Mouse (Mus musculus): ENCODE data around the gene Pfdn2.
A peak's percentile ranks its signal among the peaks of the same experiment; 100 is the strongest.
"Not testable (repeated sequence)": the region's sequence is repeated elsewhere in the genome, so short reads cannot be mapped to it uniquely, and the experiment has no call there.

Gene Pfdn2

DNA sequence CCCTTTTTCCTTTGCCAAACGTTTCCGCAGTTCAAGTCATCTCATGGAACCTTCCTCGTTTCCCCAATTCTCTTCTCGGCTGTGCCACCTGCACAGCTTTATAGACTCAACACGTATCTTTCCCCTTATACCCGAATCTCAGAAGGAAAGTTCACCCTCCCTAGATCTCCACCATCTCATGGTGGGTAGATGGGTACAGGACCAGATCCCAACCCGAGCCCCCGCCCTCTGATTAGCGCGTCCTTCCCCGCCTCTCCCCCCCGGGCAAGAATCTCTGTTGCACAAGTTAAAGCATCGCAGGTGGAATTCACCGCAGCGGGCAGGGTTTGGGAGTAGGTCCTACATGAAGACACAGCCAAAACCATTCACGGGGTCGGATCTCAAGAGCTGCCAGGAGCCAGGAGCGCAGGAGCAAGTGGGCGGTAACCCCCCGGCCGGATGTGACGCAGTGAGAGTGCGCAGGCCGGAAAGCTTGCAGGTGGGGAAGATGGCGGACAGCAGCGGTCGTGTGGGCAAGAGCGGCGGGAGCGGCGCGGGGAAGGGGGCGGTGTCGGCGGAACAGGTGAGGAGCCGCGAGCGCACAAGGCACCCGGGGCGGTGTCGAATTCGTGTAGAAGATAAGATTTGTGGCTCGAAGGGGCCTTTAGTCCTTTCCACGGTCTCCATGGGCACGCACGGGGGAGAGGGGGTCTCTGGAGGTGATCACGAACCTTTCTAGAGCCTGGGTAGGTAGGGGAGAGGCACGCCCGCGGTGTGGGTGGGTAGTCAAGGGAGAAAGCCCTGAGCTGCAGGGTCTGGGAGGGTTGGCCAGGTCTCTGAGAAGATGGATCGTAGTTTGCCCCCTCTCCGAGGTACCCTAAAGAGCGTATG is at the start of gene Pfdn2, which contains the start of gene Nit1:
Pfdn2 (plus strand) TSS at position 446 of the 870 bp plus-strand sequence.
Nit1 (minus strand) TSS at position 422 of the 870 bp plus-strand sequence.
- DNase-seq (ENCODE audit: low spot score) = peak; percentile 93

DNA sequence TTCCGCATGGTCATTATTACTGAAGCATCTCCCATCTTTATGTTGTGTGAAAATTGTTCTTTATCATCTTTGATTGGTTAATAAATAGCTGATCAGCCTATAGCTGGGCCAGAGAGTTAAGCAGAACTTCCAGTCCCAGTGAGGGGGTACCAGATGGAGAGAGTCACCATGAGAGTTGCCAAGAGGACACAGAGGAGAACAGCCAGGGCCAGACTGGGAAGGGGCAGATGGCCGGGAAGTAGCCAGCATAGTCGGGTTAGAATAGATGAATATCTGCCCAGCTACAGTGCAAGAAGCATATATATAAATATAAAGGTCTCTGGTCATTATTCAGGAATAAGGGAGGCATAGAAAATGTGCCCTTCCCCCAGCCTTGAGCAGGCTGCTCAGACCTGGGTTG is 47.2 kb upstream of the Pfdn2 start:
- no peak for DNase-seq (ENCODE audit: low spot score)

GRCm38 (mm10) chr1:171306157-171306556 is 39.3 kb upstream of the Pfdn2 start:
- DNase-seq (ENCODE audit: low spot score) = not testable (repeated sequence)

GRCm38 (mm10) chr1:171309321-171309720 is 36.1 kb upstream of the Pfdn2 start:
- no peak for DNase-seq (ENCODE audit: low spot score)

GRCm38 (mm10) chr1:171319748-171320147 is 25.7 kb upstream of the Pfdn2 start:
- no peak for DNase-seq (ENCODE audit: low spot score)

DNA sequence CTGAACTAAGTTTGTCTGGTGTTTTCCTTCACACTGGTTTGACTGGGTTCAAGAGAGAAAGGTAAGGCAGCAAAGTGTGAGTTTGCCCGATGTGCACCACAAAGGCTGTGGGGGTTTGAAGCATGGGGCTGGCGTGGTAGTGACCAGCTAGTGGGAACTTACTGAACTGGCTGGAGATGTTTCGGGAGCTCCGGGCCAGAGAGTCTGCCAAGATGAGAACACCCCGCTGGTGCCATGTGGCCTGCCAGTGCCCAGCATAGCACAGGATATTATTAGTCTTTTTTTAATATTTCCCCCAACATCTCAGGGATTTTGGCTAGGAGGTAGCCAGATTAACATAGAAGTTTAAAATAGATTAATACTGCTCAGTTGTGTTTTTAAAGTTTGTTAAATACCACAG is 25.3 kb upstream of the Pfdn2 start:
- DNase-seq (ENCODE audit: low spot score) = no peak

GRCm38 (mm10) chr1:171321415-171321814 is 24.1 kb upstream of the Pfdn2 start:
- DNase-seq (ENCODE audit: low spot score) = no peak

GRCm38 (mm10) chr1:171322012-171322411 is 23.5 kb upstream of the Pfdn2 start:
- DNase-seq (ENCODE audit: low spot score) = no peak

DNA sequence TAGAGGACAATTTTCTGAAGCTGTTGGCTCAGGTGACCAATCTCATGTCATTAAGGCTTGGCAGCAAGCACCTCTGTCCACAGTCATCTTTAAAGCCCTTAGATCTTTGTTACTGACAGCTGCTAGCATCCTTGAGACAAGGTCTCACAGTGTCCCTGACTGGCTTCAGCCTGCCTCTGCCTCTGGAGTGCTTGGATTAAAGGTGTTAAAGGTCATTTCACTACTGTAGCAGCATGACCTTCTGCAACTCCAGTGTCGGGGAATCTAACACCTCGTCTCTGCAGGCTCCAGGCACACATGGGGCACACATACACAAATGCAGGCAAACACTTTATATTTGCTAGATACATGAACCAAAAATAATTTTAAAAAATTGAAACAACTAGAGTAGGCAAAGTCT is 19.9 kb upstream of the Pfdn2 start:
- DNase-seq (ENCODE audit: low spot score) = no peak

DNA sequence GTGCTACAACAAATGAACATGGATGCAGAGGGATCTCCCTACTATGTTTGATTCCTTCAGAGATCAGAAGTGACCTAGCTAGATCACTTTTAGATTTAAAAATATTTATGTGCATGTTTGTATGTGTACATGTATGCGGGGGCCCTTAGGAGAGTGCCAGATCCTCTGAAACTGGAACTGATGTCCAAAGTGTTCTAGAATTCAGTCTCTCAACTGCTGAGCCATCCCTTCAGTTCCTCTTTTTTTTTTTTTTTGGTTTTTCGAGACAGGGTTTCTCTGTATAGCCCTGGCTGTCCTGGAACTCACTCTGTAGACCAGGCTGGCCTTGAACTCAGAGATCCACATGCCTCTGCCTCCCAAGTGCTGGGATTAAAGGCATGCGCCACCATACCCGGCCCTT is 18.9 kb upstream of the Pfdn2 start:
- not testable (repeated sequence) for DNase-seq (ENCODE audit: low spot score)

DNA sequence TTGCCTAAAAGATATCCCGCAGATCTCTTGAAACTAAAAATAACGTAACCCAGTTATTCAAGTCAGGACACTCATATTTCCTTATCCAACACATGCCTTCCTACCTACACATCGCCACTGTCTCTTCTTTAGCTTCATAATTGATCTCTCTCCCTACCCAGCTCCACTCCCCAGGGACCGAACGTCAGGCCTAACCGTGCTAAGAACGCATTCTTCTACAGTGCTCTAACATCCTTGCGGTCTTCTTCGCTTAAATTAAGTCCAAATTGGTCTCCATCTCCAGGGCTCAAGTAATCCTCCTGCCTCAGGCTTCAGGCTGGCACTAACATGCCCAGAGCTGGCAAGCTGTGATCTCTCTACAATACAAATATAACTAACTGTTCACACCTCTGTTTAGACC is 17.2 kb upstream of the Pfdn2 start:
- DNase-seq (ENCODE audit: low spot score) = no peak

- peak; percentile 84 for DNase-seq (ENCODE audit: low spot score)
These were observed 16.5 kb upstream of the Pfdn2 start, which contains the start of gene Dedd for GRCm38 (mm10) chr1:171328839-171329432. Gene Dedd, plus strand, starts transcription at chr1:171329145.

DNA sequence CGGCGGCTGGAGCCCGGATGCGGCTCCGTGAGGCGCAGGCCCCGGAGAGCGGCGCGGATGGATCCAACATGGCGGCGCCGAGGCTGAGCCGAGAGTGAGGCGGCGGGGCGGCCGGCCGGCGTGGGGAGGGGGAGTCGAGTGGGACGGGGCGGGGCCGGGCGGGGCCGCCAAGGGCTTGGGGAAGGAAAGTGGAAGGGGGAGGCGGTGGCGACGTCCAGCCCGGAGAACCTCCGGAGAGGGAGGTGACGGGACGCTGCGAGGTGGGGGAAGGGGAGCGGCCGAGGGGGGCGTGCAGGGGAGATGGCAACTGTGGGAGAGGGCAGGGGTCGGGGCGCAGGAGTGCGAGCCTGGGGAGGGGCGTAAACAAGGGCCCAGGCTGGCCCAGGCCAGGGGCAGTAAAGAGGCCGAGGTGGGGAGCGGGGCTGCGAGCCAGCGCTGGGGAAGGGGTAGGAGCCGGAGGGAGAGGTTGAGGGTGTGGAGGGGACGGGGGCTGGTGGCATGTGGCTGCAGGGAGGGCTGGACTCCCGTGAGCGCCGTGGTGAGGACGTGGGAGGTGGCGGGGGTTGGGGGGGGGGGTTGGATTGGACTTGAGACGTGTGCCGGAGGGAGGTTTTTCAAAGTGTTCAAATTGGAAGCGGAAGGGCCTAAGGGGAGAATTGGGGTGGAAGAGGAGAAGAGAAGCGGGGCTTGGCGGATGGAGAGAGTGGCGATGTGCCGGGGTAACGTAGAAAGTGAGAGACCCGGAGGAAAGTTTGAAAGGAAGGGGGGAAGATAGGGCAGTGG is 15.8 kb upstream of the Pfdn2 start:
- peak; percentile 86 for DNase-seq (ENCODE audit: low spot score)

GRCm38 (mm10) chr1:171330216-171330560 is 15.3 kb upstream of the Pfdn2 start:
- no peak for DNase-seq (ENCODE audit: low spot score)

DNA sequence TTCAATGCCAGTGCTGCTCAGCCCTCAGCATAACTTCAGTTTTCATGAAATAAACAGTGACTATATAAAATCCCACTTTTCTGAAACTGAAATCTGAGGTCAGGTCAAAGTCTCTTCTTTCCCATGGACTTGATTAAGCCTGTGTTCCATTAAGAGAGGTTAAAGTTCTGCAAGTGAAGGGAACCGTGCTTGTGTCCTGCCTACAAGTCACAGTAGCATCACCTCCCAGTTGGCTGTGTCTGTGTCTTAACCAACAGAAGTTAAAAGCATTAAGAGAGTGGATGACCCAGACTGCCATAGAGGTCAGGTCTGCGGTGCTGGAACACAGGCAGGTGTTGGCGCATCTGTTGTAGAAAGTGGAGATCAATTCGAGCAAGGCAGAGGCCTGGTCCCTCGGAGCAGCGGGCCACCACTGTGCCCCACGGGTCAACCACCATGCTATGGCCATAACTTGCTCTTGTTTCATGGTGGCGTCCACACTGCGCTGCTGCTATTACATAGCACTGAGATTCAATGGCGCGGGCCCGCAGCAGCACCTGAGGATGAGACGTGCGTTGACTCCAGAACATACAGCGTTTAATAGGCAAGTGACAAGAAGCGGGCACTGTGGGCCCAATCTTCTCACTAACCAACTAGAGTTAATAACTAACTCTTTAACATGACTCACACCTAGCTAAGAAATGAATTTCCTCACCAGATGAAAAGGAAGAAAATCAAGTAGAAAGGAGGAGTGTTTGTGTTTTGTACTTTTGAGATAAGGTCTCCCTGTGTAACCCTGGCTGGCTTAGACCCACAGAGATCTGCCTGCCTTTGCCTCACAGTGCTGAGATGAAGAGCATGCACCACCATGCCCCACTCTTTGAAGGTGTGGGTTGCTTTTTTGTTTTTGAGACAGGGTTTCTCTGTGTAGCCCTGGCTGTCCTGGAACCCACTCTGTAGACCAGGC is 2.9 kb upstream of the Pfdn2 start:
- DNase-seq (ENCODE audit: low spot score) = no peak

GRCm38 (mm10) chr1:171343922-171344677 is 1.4 kb upstream of the Pfdn2 start:
- peak; percentile 70 for DNase-seq (ENCODE audit: low spot score)

GRCm38 (mm10) chr1:171344715-171345114 is 755 bp upstream of the Pfdn2 start:
- DNase-seq (ENCODE audit: low spot score) = no peak

DNA sequence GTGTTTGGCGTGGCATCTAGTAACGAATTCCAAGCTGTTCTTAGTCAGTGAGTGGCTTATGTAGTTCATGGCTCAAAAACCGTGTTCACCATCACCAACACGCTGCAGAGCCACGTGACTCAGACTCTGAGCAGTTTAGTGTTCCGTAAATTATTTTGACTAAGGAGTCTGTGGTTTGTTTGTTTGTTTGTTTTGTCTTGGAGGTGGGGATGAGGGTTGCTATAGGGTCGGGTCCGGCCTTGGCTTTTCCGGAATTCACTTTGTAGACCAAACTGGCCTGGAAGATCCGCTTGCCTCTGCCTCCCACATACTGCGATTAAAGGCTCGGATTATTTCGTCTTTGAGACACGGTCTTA is 603 bp downstream of the Pfdn2 start:
- DNase-seq (ENCODE audit: low spot score) = no peak

DNA sequence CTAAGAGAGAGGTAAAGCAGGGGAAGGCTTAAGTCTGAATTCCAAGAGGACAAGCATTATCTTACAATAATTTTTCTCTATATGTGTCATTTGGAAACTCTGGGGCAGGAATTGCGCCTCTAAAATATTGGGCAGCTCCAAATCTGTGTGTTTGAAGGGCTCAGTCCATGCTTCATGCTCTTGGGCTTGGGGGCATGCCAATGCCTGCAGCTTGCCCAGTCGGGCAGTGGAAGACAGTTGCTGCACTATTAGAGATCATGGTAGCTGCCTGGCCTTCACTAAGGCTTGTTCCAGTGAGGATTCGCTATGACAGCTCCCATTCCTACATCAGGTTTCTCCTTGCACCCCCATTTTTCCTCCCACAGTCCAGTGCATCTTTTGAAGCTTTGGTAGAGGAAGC is 3.2 kb downstream of the Pfdn2 start:
- no peak for DNase-seq (ENCODE audit: low spot score)

GRCm38 (mm10) chr1:171349210-171349609 is 3.7 kb downstream of the Pfdn2 start:
- DNase-seq (ENCODE audit: low spot score) = no peak

- peak; percentile 55 for DNase-seq (ENCODE audit: low spot score)
These were observed 10.4 kb downstream of the Pfdn2 start for GRCm38 (mm10) chr1:171355812-171356340.

All from testis, postnatal 10 days (tissue).